Mouse (Mus musculus) kidney, postnatal 36 days (tissue): Measurements from ENCODE around the gene Osbp2.

Source experiments
- DNase-seq, 2 experiments: peaks; one replicate each; pipeline ENCODE4 v3.0.0; 2021 to 2022; ENCODE audit warnings: mixed read lengths in 2 of 2

The Osbp2 gene

GRCm38 (mm10) chr11:3815951-3816350 lies 47.8 kb downstream of the Osbp2 start:
- peak in 1 of 2 experiments; percentile 26 for DNase-seq

GRCm38 (mm10) chr11:3813340-3813739 lies 50.4 kb downstream of the Osbp2 start:
- peak; percentile 82 to 91 for DNase-seq

- peak; percentile 54 to 84 for DNase-seq
Observed at GRCm38 (mm10) chr11:3808162-3808561, 55.5 kb downstream of the Osbp2 start.

- peak; percentile 54 to 64 for DNase-seq
Observed at GRCm38 (mm10) chr11:3805362-3805761, 58.3 kb downstream of the Osbp2 start.

GRCm38 (mm10) chr11:3804639-3805038 lies 59.1 kb downstream of the Osbp2 start:
- no peak for DNase-seq

GRCm38 (mm10) chr11:3802057-3802456 lies 61.6 kb downstream of the Osbp2 start:
- DNase-seq, result peak in 1 of 2 experiments; percentile 51

GRCm38 (mm10) chr11:3797631-3798215 lies 66.0 kb downstream of the Osbp2 start:
- no peak for DNase-seq

- peak; percentile 30 to 69 for DNase-seq
Observed at GRCm38 (mm10) chr11:3790736-3791135, 73.0 kb downstream of the Osbp2 start.

GRCm38 (mm10) chr11:3789919-3790318 lies 73.8 kb downstream of the Osbp2 start:
- DNase-seq, result peak; percentile 58 to 72

GRCm38 (mm10) chr11:3786564-3786963 lies 77.1 kb downstream of the Osbp2 start:
- peak; percentile 80 to 95 for DNase-seq

- no peak for DNase-seq
Observed at GRCm38 (mm10) chr11:3775263-3775644, 88.4 kb downstream of the Osbp2 start.

GRCm38 (mm10) chr11:3774463-3775262 lies 89.0 kb downstream of the Osbp2 start:
- DNase-seq, result peak in 1 of 2 experiments; percentile 57

- DNase-seq, result no peak
Observed at GRCm38 (mm10) chr11:3773782-3774462, 89.8 kb downstream of the Osbp2 start.

- no peak for DNase-seq
Observed at GRCm38 (mm10) chr11:3773136-3773535, 90.6 kb downstream of the Osbp2 start.

- peak in 1 of 2 experiments; percentile 39 for DNase-seq
Observed at GRCm38 (mm10) chr11:3771348-3771747, 92.4 kb downstream of the Osbp2 start.

- DNase-seq, result no peak
Observed at GRCm38 (mm10) chr11:3767830-3768229, 95.9 kb downstream of the Osbp2 start.

- DNase-seq, result no peak
Observed at GRCm38 (mm10) chr11:3766964-3767363, 96.7 kb downstream of the Osbp2 start.

- DNase-seq, result no peak
Observed at GRCm38 (mm10) chr11:3764352-3764751, 99.4 kb downstream of the Osbp2 start.

GRCm38 (mm10) chr11:3761775-3762501 lies 101.8 kb downstream of the Osbp2 start:
- peak in 1 of 2 experiments; percentile 51 for DNase-seq

GRCm38 (mm10) chr11:3761339-3761738 lies 102.4 kb downstream of the Osbp2 start:
- peak in 1 of 2 experiments; percentile 8 for DNase-seq

GRCm38 (mm10) chr11:3759433-3759832 lies 104.3 kb downstream of the Osbp2 start:
- DNase-seq, result no peak

GRCm38 (mm10) chr11:3755341-3755740 lies 108.4 kb downstream of the Osbp2 start:
- DNase-seq, result no peak

GRCm38 (mm10) chr11:3754685-3755084 lies 109.0 kb downstream of the Osbp2 start:
- peak in 1 of 2 experiments; percentile 13 for DNase-seq
